Mouse (Mus musculus): Measurements from ENCODE around the gene Kcne1. TPM values are rescaled to one million over a fixed set of nuclear protein-coding genes. Genes with fewer than 3 reads are reported as not detected.

The Kcne1 gene
- not detected for polyA plus RNA-seq (2014; fragmentation: Illumina TruSeq; extraction: RNeasy Lipid Tissue Mini Kit (QIAGEN cat#74804); ENCODE audit: insufficient read depth, low read depth, low replicate concordance)

DNA sequence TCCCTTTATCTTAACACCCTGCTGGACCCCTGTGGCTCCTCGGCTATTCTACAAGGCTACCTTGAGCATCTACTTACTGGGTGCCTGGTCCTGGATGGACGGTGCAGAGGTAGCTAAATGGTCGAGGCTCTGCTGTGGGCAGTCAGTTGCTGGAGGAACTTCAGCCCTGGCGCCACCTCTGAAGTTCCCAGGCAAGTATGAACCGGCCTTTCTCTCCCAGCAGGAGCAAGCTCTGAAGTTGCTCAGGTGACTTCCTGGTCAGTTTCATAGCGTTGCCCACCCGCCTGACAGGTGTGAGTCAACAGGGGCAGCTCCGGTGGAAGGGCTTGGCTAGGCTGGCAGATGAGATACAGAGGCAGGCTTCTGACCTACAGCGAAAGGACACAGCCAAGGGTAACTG lies at the start of gene Kcne1:
Gene Kcne1, minus strand, starts transcription at position 240 of the 400 bp plus-strand sequence.

DNA sequence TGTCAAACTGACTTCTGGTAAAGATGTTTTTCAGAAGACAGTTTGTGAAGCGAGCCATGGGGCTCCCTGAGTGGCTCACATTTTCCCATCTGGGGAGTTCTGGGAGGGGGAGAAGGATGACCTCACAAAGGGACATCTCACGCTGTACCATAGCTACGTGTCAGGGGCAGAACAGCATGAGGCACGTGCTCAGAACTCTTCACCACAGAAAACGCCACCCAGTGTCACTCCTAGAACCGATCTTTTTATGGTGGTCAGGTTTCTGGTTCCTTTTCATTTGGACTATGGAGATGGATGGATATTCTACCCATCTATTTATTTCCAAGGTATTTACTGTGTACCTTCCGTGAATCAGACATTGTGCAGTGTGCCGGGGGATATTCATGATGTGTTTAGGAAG lies 37.9 kb downstream of the Kcne1 start, which contains the start of gene Fam243:
Gene Fam243, minus strand, starts transcription at position 101 of the 400 bp plus-strand sequence.

DNA sequence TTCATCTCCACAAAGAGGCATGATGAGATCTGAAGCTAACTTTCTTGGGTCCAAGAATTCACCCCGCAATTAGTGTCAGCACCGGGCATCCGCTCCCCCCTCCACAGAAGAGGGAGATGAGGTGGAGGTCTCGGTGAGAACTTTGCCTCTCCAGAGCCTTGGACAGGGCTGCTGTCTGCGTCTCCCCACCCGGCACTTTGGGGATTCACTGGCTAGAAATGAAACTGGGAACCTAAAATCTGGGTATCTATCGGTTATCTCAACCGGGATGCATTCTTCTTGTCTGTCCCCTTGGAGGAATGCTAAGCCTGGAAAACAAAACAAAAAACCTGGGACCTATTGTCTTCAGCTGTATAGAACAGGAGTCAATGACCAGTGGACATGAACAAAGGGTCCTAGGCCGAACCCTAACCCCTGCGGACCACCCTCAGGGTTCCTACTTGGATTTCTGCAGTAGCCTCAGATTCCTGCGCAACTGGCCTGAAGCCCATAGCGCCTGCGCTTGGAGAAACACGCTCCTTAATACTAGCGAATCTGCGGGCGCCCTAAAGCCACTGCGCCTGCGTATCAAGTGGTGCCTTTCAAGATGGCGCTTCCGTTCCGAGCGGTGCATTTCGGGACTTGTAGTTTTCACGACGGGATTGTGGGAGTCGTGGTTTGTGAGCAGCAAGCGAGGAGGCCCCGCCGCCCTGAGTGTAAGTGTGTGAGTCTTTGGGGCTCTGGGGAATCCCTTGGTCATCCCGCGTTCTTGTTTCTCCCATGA lies 58.4 kb downstream of the Kcne1 start, which contains the start of gene Smim11:
Gene Smim11, plus strand, starts transcription at position 638 of the 763 bp plus-strand sequence.

Other genes starting within 250 kb of the Kcne1 start
- 27.3 TPM for gene Kcne2, start 67.1 kb downstream of the Kcne1 start, polyA plus RNA-seq (2014; fragmentation: Illumina TruSeq; extraction: RNeasy Lipid Tissue Mini Kit (QIAGEN cat#74804); ENCODE audit: insufficient read depth, low read depth, low replicate concordance)
- gene Smim11, start 58.2 kb downstream of the Kcne1 start, polyA plus RNA-seq (2014; fragmentation: Illumina TruSeq; extraction: RNeasy Lipid Tissue Mini Kit (QIAGEN cat#74804); ENCODE audit: insufficient read depth, low read depth, low replicate concordance), result 148 TPM
- not detected for gene Fam243, start 38.0 kb downstream of the Kcne1 start, polyA plus RNA-seq (2014; fragmentation: Illumina TruSeq; extraction: RNeasy Lipid Tissue Mini Kit (QIAGEN cat#74804); ENCODE audit: insufficient read depth, low read depth, low replicate concordance)
- 24.8 TPM for gene Rcan1, start 111.4 kb upstream of the Kcne1 start, polyA plus RNA-seq (2014; fragmentation: Illumina TruSeq; extraction: RNeasy Lipid Tissue Mini Kit (QIAGEN cat#74804); ENCODE audit: insufficient read depth, low read depth, low replicate concordance)
- gene Clic6, start 126.3 kb upstream of the Kcne1 start, polyA plus RNA-seq (2014; fragmentation: Illumina TruSeq; extraction: RNeasy Lipid Tissue Mini Kit (QIAGEN cat#74804); ENCODE audit: insufficient read depth, low read depth, low replicate concordance), result 11.8 TPM